Mouse (Mus musculus) limb, embryonic 11.5 days (tissue): ENCODE data around the gene Rtl8c. TPM values are rescaled to one million over a fixed set of nuclear protein-coding genes. Genes with fewer than 3 reads are reported as not detected.
"Not testable (repeated sequence)": the region's sequence is repeated elsewhere in the genome, so short reads cannot be mapped to it uniquely, and the experiment has no call there.

Experiments
- ATAC-seq: fragments of 200-750 bp; cut with Nextera tagmentation; 2 replicates; pipeline ENCODE4 v1.8.0; 2017; ENCODE audit warnings: low read depth; ENCODE audit not compliant: insufficient number of reproducible peaks, low FRiP score, low TSS enrichment
- DNase-seq: peaks from one replicate; pipeline ENCODE4 v3.0.0-alpha.2; 2015; ENCODE audit warnings: low spot score
- H3K27ac ChIP-seq: fragments of 300-500 bp; sonication (generic); replicated peaks from 2 replicates; pipeline ENCODE4 v1.5.1; 2014; ENCODE audit warnings: low read depth, mild to moderate bottlenecking, low read length
- H3K27me3 ChIP-seq: fragments of 300-500 bp; sonication (generic); 2 replicates; pipeline ENCODE4 v1.6.1; 2014; ENCODE audit warnings: mild to moderate bottlenecking, low read length, mixed read lengths; ENCODE audit not compliant: control insufficient read depth, insufficient read depth
- H3K36me3 ChIP-seq: fragments of 300-500 bp; sonication (generic); 2 replicates; pipeline ENCODE4 v1.6.1; 2014; ENCODE audit warnings: mild to moderate bottlenecking, low read length, moderate library complexity, mixed read lengths; ENCODE audit not compliant: control insufficient read depth, insufficient read depth
- H3K4me1 ChIP-seq: fragments of 300-500 bp; sonication (generic); 2 replicates; pipeline ENCODE4 v1.6.1; 2014; ENCODE audit warnings: low read length, mixed read lengths; ENCODE audit not compliant: control insufficient read depth, insufficient read depth
- H3K4me2 ChIP-seq: fragments of 300-500 bp; sonication (generic); 2 replicates; pipeline ENCODE4 v1.6.1; 2014; ENCODE audit warnings: low read depth, mild to moderate bottlenecking, moderate library complexity; ENCODE audit not compliant: severe bottlenecking
- H3K4me3 ChIP-seq: fragments of 300-500 bp; sonication (generic); 2 replicates; pipeline ENCODE4 v1.5.1; 2014; ENCODE audit warnings: low read depth, low read length
- H3K9ac ChIP-seq: fragments of 300-500 bp; sonication (generic); 2 replicates; pipeline ENCODE4 v1.6.1; 2014; ENCODE audit warnings: mild to moderate bottlenecking, low read length
- H3K9me3 ChIP-seq: fragments of 300-500 bp; sonication (generic); 2 replicates; pipeline ENCODE4 v1.6.1; 2016; ENCODE audit warnings: low read length; ENCODE audit not compliant: control insufficient read depth
- WGBS: fragments of 180-500 bp; shearing (Covaris S2); extraction: QIAGEN DNeasy Blood & Tissue Kit; methylation state at CpG from one replicate; pipeline ENCODE4 v1.1.7; 2014; 5-methylcytosine and 5-hydroxymethylcytosine counted together
- polyA plus RNA-seq: library from polyadenylated mRNA; unstranded; fragments of >200 nt; fragmentation: Nextera tagmentation; extraction: Ambion mirVana; gene quantifications from 2 replicates; pipeline ENCODE4 v1.2.1, GENCODE M21; 2014

Gene Rtl8c
- polyA plus RNA-seq, 1 experiment from 2014 or later = 19.3 TPM

- no peaks in the 10 kb centered on the region for H3K36me3 ChIP-seq
- WGBS = 6% methylated on average over 3 of the region's 3 CpGs
- H3K27ac ChIP-seq = no peak overlapping the region
- H3K4me2 ChIP-seq = no peak overlapping the region
- H3K9ac ChIP-seq = no peak overlapping the region
- no peaks in the 10 kb centered on the region for H3K27me3 ChIP-seq
- no peaks in the 10 kb centered on the region for H3K4me1 ChIP-seq
- H3K4me3 ChIP-seq = no peak overlapping the region
- ATAC-seq (no peak), DNase-seq (peak; percentile 69)
- H3K9me3 ChIP-seq = no peaks in the 10 kb centered on the region
These were observed 2.7 kb downstream of the Rtl8c start for GRCm38 (mm10) chrX:53610571-53610970.

GRCm38 (mm10) chrX:53611395-53611794 lies 3.6 kb downstream of the Rtl8c start:
- not testable (repeated sequence) for H3K27me3 ChIP-seq, H3K4me1 ChIP-seq, H3K9me3 ChIP-seq, ATAC-seq, H3K27ac ChIP-seq, H3K4me3 ChIP-seq, H3K36me3 ChIP-seq, H3K4me2 ChIP-seq, H3K9ac ChIP-seq, DNase-seq

- H3K9ac ChIP-seq, H3K4me3 ChIP-seq, H3K27ac ChIP-seq, ATAC-seq, H3K27me3 ChIP-seq, H3K36me3 ChIP-seq, H3K4me2 ChIP-seq, H3K9me3 ChIP-seq, DNase-seq, H3K4me1 ChIP-seq: not testable (repeated sequence)
- 59% methylated on average over 3 of the region's 3 CpGs for WGBS
These were observed 30.3 kb downstream of the Rtl8c start for GRCm38 (mm10) chrX:53638107-53638506.

GRCm38 (mm10) chrX:53642604-53642979 lies 34.8 kb downstream of the Rtl8c start:
- WGBS = 76% methylated on average over 3 of the region's 4 CpGs
- not testable (repeated sequence) for H3K4me1 ChIP-seq, H3K36me3 ChIP-seq, H3K9ac ChIP-seq, DNase-seq, H3K27ac ChIP-seq, H3K4me2 ChIP-seq, H3K27me3 ChIP-seq, H3K4me3 ChIP-seq, H3K9me3 ChIP-seq
- peak; percentile 13; the same call in 1 of the 2 replicates for ATAC-seq

- peak; percentile 87 for ATAC-seq
- H3K36me3 ChIP-seq, H3K27me3 ChIP-seq, H3K9ac ChIP-seq, H3K27ac ChIP-seq, H3K9me3 ChIP-seq, H3K4me1 ChIP-seq: not testable (repeated sequence)
- Histone ChIP-seq H3K4me3 (peak within 1 kb of the TSS; percentile 20), H3K4me2 (peak within 1 kb of the TSS; percentile 22)
- peak; percentile 82 for DNase-seq
- WGBS = 29% methylated on average over 11 of the region's 50 CpGs
These were observed 35.4 kb downstream of the Rtl8c start, which contains the start of gene Rtl8a for GRCm38 (mm10) chrX:53642980-53643961. Gene Rtl8a (minus strand): TSS chrX:53643682.

- no peaks in the 10 kb centered on the region for H3K27me3 ChIP-seq
- ATAC-seq = no peak
- H3K9ac ChIP-seq = no peak overlapping the region
- H3K4me1 ChIP-seq = no peaks in the 10 kb centered on the region
- no peak for DNase-seq
- H3K27ac ChIP-seq = no peak overlapping the region
- H3K9me3 ChIP-seq = no peaks in the 10 kb centered on the region
- 89% methylated on average over 6 of the region's 6 CpGs for WGBS
- no peak overlapping the region for H3K4me2 ChIP-seq
- no peak overlapping the region for H3K4me3 ChIP-seq
- no peaks in the 10 kb centered on the region for H3K36me3 ChIP-seq
These were observed 38.1 kb downstream of the Rtl8c start for GRCm38 (mm10) chrX:53645885-53646284.

- ATAC-seq, H3K4me2 ChIP-seq, H3K36me3 ChIP-seq, H3K27ac ChIP-seq, H3K27me3 ChIP-seq, H3K9ac ChIP-seq, DNase-seq, H3K4me3 ChIP-seq, H3K4me1 ChIP-seq, H3K9me3 ChIP-seq: not testable (repeated sequence)
- WGBS = 69% methylated on average over 4 of the region's 4 CpGs
These were observed 45.1 kb downstream of the Rtl8c start for GRCm38 (mm10) chrX:53652917-53653316.
